ENCODE assay signal across 8 mouse cellular contexts in the genomic region with DNA sequence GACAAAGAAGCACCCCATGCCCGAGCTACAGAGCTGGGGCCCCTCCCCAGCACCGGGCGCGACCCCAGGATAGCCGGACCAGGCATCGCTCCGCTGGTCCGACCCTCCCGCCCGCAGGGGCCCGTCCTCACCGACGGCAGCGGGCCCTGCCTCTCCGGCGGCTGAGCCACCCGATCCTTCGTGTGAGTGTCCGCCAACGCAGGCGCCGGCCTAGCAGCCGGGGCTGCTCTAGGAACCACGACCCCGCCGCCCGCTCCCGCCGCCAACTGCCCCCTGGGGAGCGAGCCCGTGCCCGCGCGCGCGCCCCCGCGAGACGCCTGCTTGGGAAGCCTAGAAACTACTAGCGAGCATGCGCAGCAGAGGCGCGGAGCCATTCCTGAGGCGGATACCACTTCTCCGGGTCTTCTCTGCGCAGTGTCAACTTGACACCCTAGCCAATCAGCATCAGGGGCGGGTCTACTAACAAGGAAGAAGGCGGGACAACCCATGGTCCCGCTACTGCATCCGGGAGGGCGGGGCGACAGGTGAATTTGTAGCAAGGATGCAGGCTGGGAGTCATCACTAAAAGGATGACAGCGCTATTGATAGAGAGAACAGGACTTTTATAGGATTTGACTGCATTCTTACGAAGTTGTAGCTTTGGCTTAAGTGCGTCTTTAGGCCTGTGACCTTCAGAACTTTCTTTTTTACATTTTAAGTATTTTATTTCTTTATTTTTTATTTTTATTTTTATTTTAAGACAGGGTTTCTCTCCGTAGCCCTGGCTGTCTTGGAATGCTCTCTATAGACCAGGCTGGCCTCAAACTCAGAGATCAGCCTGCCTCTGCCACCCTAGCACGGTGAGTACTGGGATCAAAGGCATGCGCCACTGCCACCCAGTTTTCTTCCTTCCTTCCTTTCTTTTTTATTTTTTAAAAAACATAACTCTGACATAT. TPM values are rescaled to one million over a fixed set of nuclear protein-coding genes. Genes with fewer than 3 reads are reported as not detected.
DNase-seq lines count a peak whose midpoint lies in the region; ATAC-seq and TF ChIP-seq lines count a peak whose summit lies in the region.

A gene (minus strand): TSS at position 319 of the 935 bp plus-strand sequence.

- no peak for TF ChIP-seq CTCF in E14TG2a.4 (conservative IDR thresholded peaks at IDR 0.05; ENCODE audit: low read length)
- TF ChIP-seq CTCF in heart, postnatal 0 days (IDR thresholded peaks at IDR 0.05; ENCODE audit: low read depth) = no peak
- no peak for TF ChIP-seq CTCF in testis, adult 2 months (IDR thresholded peaks at IDR 0.05; ENCODE audit: control insufficient read depth, insufficient read depth, insufficient replicate concordance, low read depth, low read length)

- 0 out of 2 replicates have a peak, but pooled peaks cover 5% of the 10 kb centered on the region for H3K36me3 ChIP-seq in E14TG2a.4 (ENCODE audit: insufficient read depth, low read length)
- H3K36me3 ChIP-seq in forebrain, embryonic 12.5 days (replicated peaks) = peaks cover 14% of the 10 kb centered on the region
- H3K36me3 ChIP-seq in heart, postnatal 0 days (replicated peaks; ENCODE audit: control insufficient read depth, insufficient read depth, low read length) = no peaks in the 10 kb centered on the region
- no peaks in the 10 kb centered on the region for H3K36me3 ChIP-seq in liver, embryonic 16.5 days (ENCODE audit: control insufficient read depth, insufficient read depth)
- peaks cover 17% of the 10 kb centered on the region for H3K36me3 ChIP-seq in neural tube, embryonic 13.5 days
- peaks cover 3% of the 10 kb centered on the region; the same call in 1 of the 2 replicates for H3K36me3 ChIP-seq in testis, adult 2 months (ENCODE audit: control insufficient read depth, insufficient read depth, low read length)

- peaks cover 12% of the 10 kb centered on the region for H3K4me1 ChIP-seq in E14TG2a.4 (replicated peaks; ENCODE audit: low read depth, low read length)
- peaks cover 19% of the 10 kb centered on the region for H3K4me1 ChIP-seq in forebrain, embryonic 12.5 days
- peaks cover 13% of the 10 kb centered on the region for H3K4me1 ChIP-seq in heart, postnatal 0 days (ENCODE audit: control insufficient read depth, insufficient read depth)
- H3K4me1 ChIP-seq in liver, embryonic 16.5 days (ENCODE audit: control insufficient read depth, low read depth, low read length) = peaks cover 9% of the 10 kb centered on the region
- H3K4me1 ChIP-seq in neural tube, embryonic 13.5 days (replicated peaks) = peaks cover 26% of the 10 kb centered on the region
- H3K4me1 ChIP-seq in testis, adult 2 months (ENCODE audit: control insufficient read depth, insufficient read depth, low read length) = no peaks in the 10 kb centered on the region; the same call in 1 of the 2 replicates

- peaks cover 10% of the 10 kb centered on the region for H3K27me3 ChIP-seq in E14TG2a.4 (ENCODE audit: insufficient read depth, low read length)
- no peaks in the 10 kb centered on the region for H3K27me3 ChIP-seq in forebrain, embryonic 12.5 days
- no peaks in the 10 kb centered on the region for H3K27me3 ChIP-seq in heart, postnatal 0 days (ENCODE audit: control insufficient read depth, insufficient read depth, low read length)
- no peaks in the 10 kb centered on the region for H3K27me3 ChIP-seq in liver, embryonic 16.5 days (ENCODE audit: control insufficient read depth, insufficient read depth, low read depth, low read length)
- H3K27me3 ChIP-seq in neural tube, embryonic 13.5 days = no peaks in the 10 kb centered on the region
- no peaks in the 10 kb centered on the region for H3K27me3 ChIP-seq in testis, adult 2 months (ENCODE audit: control insufficient read depth, insufficient read depth, low read length)

- peak within 1 kb of the TSS; percentile 88 for H3K4me3 ChIP-seq in E14TG2a.4 (replicated peaks; ENCODE audit: low read length)
- peak within 1 kb of the TSS; percentile 89 for H3K4me3 ChIP-seq in forebrain, embryonic 12.5 days (replicated peaks)
- peak within 1 kb of the TSS; percentile 81 for H3K4me3 ChIP-seq in heart, postnatal 0 days (ENCODE audit: low read depth, low read length)
- H3K4me3 ChIP-seq in liver, embryonic 16.5 days (ENCODE audit: low read depth, low read length) = peak within 1 kb of the TSS; percentile 95
- peak within 1 kb of the TSS; percentile 90 for H3K4me3 ChIP-seq in neural tube, embryonic 13.5 days
- peak within 1 kb of the TSS; percentile 96 for H3K4me3 ChIP-seq in testis, adult 2 months (ENCODE audit: control insufficient read depth, low read depth, low read length)

- peak; percentile 98 for ATAC-seq in forebrain, embryonic 12.5 days (ENCODE audit: low FRiP score)
- peak; percentile 97 for ATAC-seq in heart, postnatal 0 days (ENCODE audit: insufficient read depth, low read depth)
- peak; percentile 99 for ATAC-seq in liver, embryonic 16.5 days (ENCODE audit: low read depth)
- peak; percentile 98 for ATAC-seq in neural tube, embryonic 13.5 days (ENCODE audit: low read depth)

- H3K9ac ChIP-seq in forebrain, embryonic 12.5 days = peak within 1 kb of the TSS; percentile 94
- peak within 1 kb of the TSS; percentile 83 for H3K9ac ChIP-seq in heart, postnatal 0 days (replicated peaks; ENCODE audit: low read depth, low read length)
- peak within 1 kb of the TSS; percentile 97 for H3K9ac ChIP-seq in liver, embryonic 16.5 days (ENCODE audit: low read depth, low read length)
- peak within 1 kb of the TSS; percentile 98 for H3K9ac ChIP-seq in neural tube, embryonic 13.5 days

- peak; percentile 58 for TF ChIP-seq POLR2A in testis, adult 2 months (IDR thresholded peaks at IDR 0.05; ENCODE audit: control insufficient read depth, low read depth, low read length)

- H3K27ac ChIP-seq in forebrain, embryonic 12.5 days = peak within 1 kb of the TSS; percentile 88
- peak within 1 kb of the TSS; percentile 80 for H3K27ac ChIP-seq in heart, postnatal 0 days (ENCODE audit: low read depth)
- peak within 1 kb of the TSS; percentile 75 for H3K27ac ChIP-seq in liver, embryonic 16.5 days (ENCODE audit: low read length)
- H3K27ac ChIP-seq in neural tube, embryonic 13.5 days (replicated peaks) = peak within 1 kb of the TSS; percentile 93
- H3K27ac ChIP-seq in testis, adult 2 months (ENCODE audit: control insufficient read depth, insufficient read depth, low read depth, low read length) = peak within 1 kb of the TSS; percentile 98

- peak within 1 kb of the TSS; percentile 64 for H3K4me2 ChIP-seq in forebrain, embryonic 12.5 days
- H3K4me2 ChIP-seq in heart, postnatal 0 days (ENCODE audit: low read depth, low read length) = peak within 1 kb of the TSS; percentile 80
- peak within 1 kb of the TSS; percentile 89 for H3K4me2 ChIP-seq in liver, embryonic 16.5 days (ENCODE audit: low read depth, low read length)
- H3K4me2 ChIP-seq in neural tube, embryonic 13.5 days = peak within 1 kb of the TSS; percentile 63

- no peaks in the 10 kb centered on the region for H3K9me3 ChIP-seq in E14TG2a.4 (ENCODE audit: low read length)
- no peaks in the 10 kb centered on the region for H3K9me3 ChIP-seq in forebrain, embryonic 12.5 days
- no peaks in the 10 kb centered on the region for H3K9me3 ChIP-seq in heart, postnatal 0 days (replicated peaks; ENCODE audit: control insufficient read depth, low read length)
- no peaks in the 10 kb centered on the region for H3K9me3 ChIP-seq in liver, embryonic 16.5 days (replicated peaks; ENCODE audit: control insufficient read depth, low read length)
- no peaks in the 10 kb centered on the region for H3K9me3 ChIP-seq in neural tube, embryonic 13.5 days

- TF ChIP-seq EP300 in heart, postnatal 0 days (IDR thresholded peaks at IDR 0.05; ENCODE audit: low read depth) = peak; percentile 85

- 3% methylated on average over 58 of the region's 58 CpGs for WGBS in forebrain, embryonic 12.5 days
- whole genome bisulfite sequencing in heart, postnatal 0 days = 4% methylated on average over 50 of the region's 58 CpGs
- 3% methylated on average over 56 of the region's 58 CpGs for WGBS in liver, embryonic 16.5 days (ENCODE audit: insufficient replicate concordance)
- 3% methylated on average over 51 of the region's 58 CpGs for WGBS in neural tube, embryonic 13.5 days

- DNase-seq in c-Kit-positive CD71-positive TER-119-positive erythroid progenitor cells, embryonic 14.5 days (ENCODE audit: low spot score) = peak; percentile 94
- DNase-seq in heart, postnatal 0 days (ENCODE audit: low spot score) = peak; percentile 98
- peak; percentile 98 to 99 for DNase-seq in kidney, postnatal 4 days

RNA-seq across cellular contexts. Expression of the gene that starts here (rescaled TPM):
- 173 and 179 TPM in 2 replicates for polyA plus RNA-seq in forebrain, embryonic 12.5 days (2016; fragmentation: Nextera tagmentation; extraction: Ambion mirVana)
- 54.5 and 72.2 TPM in 2 replicates for total RNA-seq in heart, postnatal 0 days (2014; rRNA removed; ENCODE audit: low replicate concordance)
- 32.4 and 34.8 TPM in 2 replicates for polyA plus RNA-seq in heart, postnatal 0 days (2015; fragmentation: Nextera tagmentation; extraction: Ambion mirVana)
- polyA plus RNA-seq in liver, embryonic 16.5 days (2015; fragmentation: Nextera tagmentation; extraction: Ambion mirVana) = 8.6 and 10.6 TPM in 2 replicates
- 213 and 231 TPM in 2 replicates for polyA plus RNA-seq in neural tube, embryonic 13.5 days (2015; fragmentation: Nextera tagmentation; extraction: Ambion mirVana)
- 155 and 178 TPM in 2 replicates for polyA plus RNA-seq in testis, adult 2 months (2012; rRNA removed)

Comparison
In these comparisons a context has a peak if more than half of its experiments do, and no peak if none do; other contexts are left out.
1. Peak in every context shown above with its lines: DNase-seq, ATAC-seq, H3K4me3 ChIP-seq and H3K27ac ChIP-seq.